Mouse (Mus musculus) liver, postnatal 0 days (tissue): ENCODE results near the gene Pf4. TPM values are rescaled to one million over a fixed set of nuclear protein-coding genes. Genes with fewer than 3 reads are reported as not detected.
A peak's percentile ranks its signal among the peaks of the same experiment; 100 is the strongest.
"Not testable (repeated sequence)": the region's sequence is repeated elsewhere in the genome, so short reads cannot be mapped to it uniquely, and the experiment has no call there.

ENCODE experiments used
- ATAC-seq: fragments of 200-750 bp; cut with Nextera tagmentation; 2 replicates; pipeline ENCODE4 v1.8.0; 2017; ENCODE audit warnings: mild to moderate bottlenecking, moderate library complexity
- DNase-seq: peaks from one replicate; pipeline ENCODE4 v3.0.0-alpha.2; 2016
- H3K27ac ChIP-seq: fragments of 300-500 bp; sonication (generic); 2 replicates; pipeline ENCODE4 v1.5.1; 2014; ENCODE audit warnings: antibody characterized with exemption, moderate library complexity, mild to moderate bottlenecking, low read depth
- H3K27me3 ChIP-seq: fragments of 300-500 bp; sonication (generic); 2 replicates; pipeline ENCODE4 v1.6.1; 2014; ENCODE audit warnings: low read length, control low read depth, mixed read lengths; ENCODE audit not compliant: insufficient read depth
- H3K36me3 ChIP-seq: fragments of 300-500 bp; sonication (generic); replicated peaks from 2 replicates; pipeline ENCODE4 v1.6.1; 2014; ENCODE audit warnings: mild to moderate bottlenecking, control low read depth, low read length, moderate library complexity, mixed read lengths; ENCODE audit not compliant: insufficient read depth
- H3K4me1 ChIP-seq: fragments of 300-500 bp; sonication (generic); 2 replicates; pipeline ENCODE4 v1.6.1; 2014; ENCODE audit warnings: antibody characterized with exemption, mild to moderate bottlenecking, control low read depth; ENCODE audit not compliant: insufficient read depth
- H3K4me2 ChIP-seq: fragments of 300-500 bp; sonication (generic); 2 replicates; pipeline ENCODE4 v1.6.1; 2014; ENCODE audit warnings: low read depth, mild to moderate bottlenecking, low read length, moderate library complexity, mixed read lengths
- H3K4me3 ChIP-seq: fragments of 300-500 bp; sonication (generic); 2 replicates; pipeline ENCODE4 v1.5.1; 2014; ENCODE audit warnings: low read depth, low read length
- H3K9ac ChIP-seq: fragments of 300-500 bp; sonication (generic); replicated peaks from 2 replicates; pipeline ENCODE4 v1.6.1; 2014; ENCODE audit warnings: mild to moderate bottlenecking, moderate library complexity
- H3K9me3 ChIP-seq: fragments of 300-500 bp; sonication (generic); 2 replicates; pipeline ENCODE4 v1.6.1; 2016; ENCODE audit warnings: mild to moderate bottlenecking, control low read depth, low read length, mixed read lengths
- CTCF ChIP-seq: sonication (generic); IDR thresholded peaks from 2 replicates; pipeline ENCODE4 v1.5.1; 2016; ENCODE audit warnings: antibody characterized with exemption, low read depth
- EP300 ChIP-seq: IDR thresholded peaks from 2 replicates; pipeline ENCODE4 v1.6.1; 2016; ENCODE audit warnings: antibody characterized with exemption, low read depth, mild to moderate bottlenecking
- WGBS: fragments of 180-500 bp; shearing (Covaris S2); extraction: QIAGEN DNeasy Blood & Tissue Kit; methylation state at CpG from one replicate; pipeline ENCODE4 v1.1.7; 2014; ENCODE audit not compliant: insufficient replicate concordance; 5-methylcytosine and 5-hydroxymethylcytosine counted together
- polyA plus RNA-seq: library from polyadenylated mRNA; unstranded; fragments of >200 nt; fragmentation: Nextera tagmentation; extraction: Ambion mirVana; gene quantifications from 2 replicates; pipeline ENCODE4 v1.2.1, GENCODE M21; 2015

The Pf4 gene
- polyA plus RNA-seq, 1 experiment from 2014 or later, result 704 TPM

GRCm38 (mm10) chr5:90783697-90784096 is 11.5 kb downstream of the Pf4 start:
- DNase-seq (no peak), ATAC-seq (no peak)
- no peak overlapping the region for H3K27ac ChIP-seq
- H3K4me1 ChIP-seq, result peaks cover 4% of the 10 kb centered on the region; the same call in 1 of the 2 replicates
- whole genome bisulfite sequencing, result 71% methylated on average over 3 of the region's 3 CpGs
- no peak for TF ChIP-seq EP300
- TF ChIP-seq CTCF, result no peak
- H3K4me2 ChIP-seq, result no peak overlapping the region
- H3K9ac ChIP-seq, result no peak overlapping the region
- no peak overlapping the region for H3K4me3 ChIP-seq
- no peaks in the 10 kb centered on the region for H3K36me3 ChIP-seq
- no peaks in the 10 kb centered on the region for H3K9me3 ChIP-seq
- no peaks in the 10 kb centered on the region for H3K27me3 ChIP-seq

GRCm38 (mm10) chr5:90785659-90786588 is 13.7 kb downstream of the Pf4 start, which contains the start of gene Cxcl3:
Gene Cxcl3, plus strand, starts transcription at chr5:90786103.
- Histone ChIP-seq H3K27me3 (no peaks in the 10 kb centered on the region), H3K4me1 (peaks cover 7% of the 10 kb centered on the region; the same call in 1 of the 2 replicates), H3K9ac (no peak within 1 kb of the TSS), H3K9me3 (no peaks in the 10 kb centered on the region), H3K4me2 (peak within 1 kb of the TSS; percentile 59), H3K27ac (no peak within 1 kb of the TSS), H3K36me3 (no peaks in the 10 kb centered on the region), H3K4me3 (peak within 1 kb of the TSS; percentile 15)
- 13% methylated on average over 26 of the region's 26 CpGs for WGBS
- no peak for TF ChIP-seq EP300
- TF ChIP-seq CTCF, result peak; percentile 58
- ATAC-seq (peak; percentile 55), DNase-seq (peak; percentile 57)

- DNase-seq, result no peak
- no peak for TF ChIP-seq EP300
- peak; percentile 51 for TF ChIP-seq CTCF
Observed at GRCm38 (mm10) chr5:90788114-90788513, 15.9 kb downstream of the Pf4 start.

DNA sequence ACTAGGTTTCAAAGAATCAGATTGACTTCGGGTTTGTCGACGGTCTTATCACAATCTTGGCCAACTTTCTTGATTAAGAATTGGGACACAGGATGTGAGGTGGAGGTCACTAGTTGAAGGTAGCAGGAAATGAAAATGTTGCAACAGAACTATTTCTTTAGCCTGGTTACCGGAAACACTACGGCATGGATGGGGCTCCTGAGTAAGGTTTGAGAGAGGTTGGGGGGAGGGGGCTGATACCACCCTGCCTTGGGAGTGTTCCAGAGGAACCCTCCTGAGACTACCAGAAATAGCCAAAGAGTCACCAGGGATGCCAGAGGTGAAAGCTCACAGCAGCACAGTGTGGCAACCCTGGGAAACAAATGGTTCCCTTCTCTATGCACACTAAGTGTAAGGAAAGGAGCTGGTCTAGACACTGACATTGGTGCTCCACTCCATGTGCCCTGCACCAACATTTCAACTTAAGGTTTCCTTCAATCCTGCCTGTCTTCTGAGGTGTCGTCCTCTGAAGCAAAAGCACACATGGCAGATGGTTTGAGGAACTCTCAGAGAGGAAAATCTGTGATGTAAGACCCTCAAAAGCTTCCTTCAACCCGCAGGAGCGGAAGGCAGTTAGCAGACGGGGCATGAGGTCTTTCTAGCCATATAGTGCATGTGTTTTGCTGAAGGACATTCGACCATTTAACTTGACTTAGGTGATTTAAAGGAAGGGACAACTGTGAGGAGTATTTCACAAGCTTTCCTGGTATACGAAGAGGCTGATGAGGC is 17.3 kb downstream of the Pf4 start:
- no peak overlapping the region for H3K9ac ChIP-seq
- DNase-seq, result no peak
- H3K9me3 ChIP-seq, result no peaks in the 10 kb centered on the region
- H3K4me2 ChIP-seq, result peak overlapping the region; percentile 49
- no peak overlapping the region for H3K4me3 ChIP-seq
- ATAC-seq, result peak; percentile 54
- WGBS, result 29% methylated on average over 11 of the region's 11 CpGs
- peaks cover 10% of the 10 kb centered on the region for H3K4me1 ChIP-seq
- H3K27me3 ChIP-seq, result no peaks in the 10 kb centered on the region
- peak overlapping the region; percentile 62 for H3K27ac ChIP-seq
- TF ChIP-seq EP300, result peak; percentile 45; the same call in 1 of the 2 replicates
- TF ChIP-seq CTCF, result no peak
- no peaks in the 10 kb centered on the region for H3K36me3 ChIP-seq

More at GRCm38 (mm10) chr5:90788114-90788513, 15.9 kb downstream of the Pf4 start:
- H3K27me3 ChIP-seq, result no peaks in the 10 kb centered on the region
- no peak overlapping the region for H3K27ac ChIP-seq
- no peaks in the 10 kb centered on the region for H3K36me3 ChIP-seq
- no peak for ATAC-seq
- no peak overlapping the region for H3K4me2 ChIP-seq
- peaks cover 7% of the 10 kb centered on the region; the same call in 1 of the 2 replicates for H3K4me1 ChIP-seq
- 63% methylated on average over 4 of the region's 4 CpGs for WGBS
- no peak overlapping the region for H3K4me3 ChIP-seq
- no peaks in the 10 kb centered on the region for H3K9me3 ChIP-seq
- H3K9ac ChIP-seq, result no peak overlapping the region

GRCm38 (mm10) chr5:90790074-90790502 is 17.9 kb downstream of the Pf4 start:
- no peaks in the 10 kb centered on the region for H3K36me3 ChIP-seq
- H3K9me3 ChIP-seq, result no peaks in the 10 kb centered on the region
- DNase-seq, result no peak
- H3K4me3 ChIP-seq, result no peak overlapping the region
- TF ChIP-seq CTCF (no peak), EP300 (no peak)
- H3K27ac ChIP-seq, result peak overlapping the region; percentile 62
- H3K27me3 ChIP-seq, result no peaks in the 10 kb centered on the region
- H3K9ac ChIP-seq, result no peak overlapping the region
- peak overlapping the region; percentile 49 for H3K4me2 ChIP-seq
- H3K4me1 ChIP-seq, result peaks cover 10% of the 10 kb centered on the region
- peak; percentile 20; the same call in 1 of the 2 replicates for ATAC-seq
- 29% methylated on average over 8 of the region's 8 CpGs for WGBS

DNA sequence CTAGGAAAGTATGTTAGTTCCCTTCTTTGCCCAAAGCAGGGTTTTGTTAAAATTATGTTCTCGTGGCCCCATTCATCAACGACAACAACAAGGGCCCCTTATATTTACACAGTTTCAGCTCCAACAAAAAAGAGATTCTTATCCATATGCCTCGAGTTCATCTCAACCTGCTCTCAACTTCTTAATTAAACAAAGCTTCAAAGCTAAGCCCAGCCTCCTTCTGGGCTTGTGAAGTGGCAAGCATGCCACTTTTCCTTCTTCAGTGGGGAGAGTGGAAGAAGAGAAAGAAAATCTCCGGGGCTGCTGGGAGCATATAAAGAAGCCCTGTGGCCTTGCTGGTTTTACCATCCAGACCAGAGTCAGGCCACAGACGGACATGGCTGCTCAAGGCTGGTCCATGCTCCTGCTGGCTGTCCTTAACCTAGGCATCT is 22.0 kb downstream of the Pf4 start, which contains the start of gene Cxcl15:
Gene Cxcl15 (plus strand): TSS at position 340 of the 431 bp plus-strand sequence.
- H3K9me3 ChIP-seq, result no peaks in the 10 kb centered on the region
- no peak within 1 kb of the TSS for H3K4me3 ChIP-seq
- H3K4me2 ChIP-seq, result no peak within 1 kb of the TSS
- WGBS, result 55% methylated on average over 5 of the region's 5 CpGs
- H3K36me3 ChIP-seq, result no peaks in the 10 kb centered on the region
- H3K4me1 ChIP-seq, result peaks cover 6% of the 10 kb centered on the region
- H3K27me3 ChIP-seq, result no peaks in the 10 kb centered on the region
- no peak within 1 kb of the TSS for H3K9ac ChIP-seq
- ATAC-seq, result no peak
- DNase-seq, result no peak
- TF ChIP-seq EP300 (no peak), CTCF (no peak)
- H3K27ac ChIP-seq, result no peak within 1 kb of the TSS

GRCm38 (mm10) chr5:90795392-90795791 is 23.2 kb downstream of the Pf4 start:
- H3K4me2 ChIP-seq, H3K27me3 ChIP-seq, H3K4me1 ChIP-seq, H3K27ac ChIP-seq, DNase-seq, H3K9me3 ChIP-seq, H3K4me3 ChIP-seq, H3K9ac ChIP-seq, H3K36me3 ChIP-seq, ATAC-seq: not testable (repeated sequence)
- 78% methylated on average over 2 of the region's 2 CpGs for WGBS
